In the genomic region with DNA sequence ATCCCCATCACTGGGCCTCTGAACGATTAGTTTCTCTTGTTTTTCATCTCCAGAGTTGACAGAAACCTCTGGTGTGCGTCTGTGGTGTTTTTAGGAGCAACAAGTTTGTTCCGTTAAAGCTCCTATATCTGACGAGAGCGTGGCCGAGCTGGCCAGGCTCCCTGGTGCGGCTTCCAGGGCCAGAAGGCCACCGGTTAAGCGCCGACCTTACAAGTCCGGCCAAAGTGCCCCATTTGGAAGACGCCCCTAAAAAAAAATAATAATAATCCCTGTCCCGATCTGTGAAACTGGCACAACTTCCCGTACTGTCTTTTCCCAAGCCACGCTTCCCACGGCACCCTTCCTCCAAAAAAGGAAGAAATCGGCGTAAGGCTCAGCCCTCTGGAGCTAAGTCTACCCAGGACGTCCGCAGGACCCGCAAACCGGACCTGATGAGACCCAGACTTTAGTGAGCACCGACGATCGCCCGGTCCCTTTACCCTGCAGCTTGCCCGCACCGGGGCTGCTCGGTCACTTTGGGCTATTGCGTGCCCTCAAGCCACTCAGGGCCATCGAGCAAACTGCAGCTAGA, we compare ENCODE assay signal across 8 mouse cellular contexts. TPM values are rescaled to one million over a fixed set of nuclear protein-coding genes. Genes with fewer than 3 reads are reported as not detected.
DNase-seq lines count a peak whose midpoint lies in the region; ATAC-seq and TF ChIP-seq lines count a peak whose summit lies in the region.

No protein-coding gene starts in this region.

- H3K9me3 ChIP-seq in limb, embryonic 15.5 days = no peaks in the 10 kb centered on the region
- H3K9me3 ChIP-seq in neural tube, embryonic 12.5 days = no peaks in the 10 kb centered on the region

- intact Hi-C loops in heart, postnatal 10 days (cut with DNase I) = loop anchor here (2.0 kb wide), 1 partner anchor 44 kb away; no protein-coding TSS in a partner anchor

- H3K27me3 ChIP-seq in limb, embryonic 15.5 days = no peaks in the 10 kb centered on the region
- 0 out of 2 replicates have a peak, but pooled peaks cover 4% of the 10 kb centered on the region for H3K27me3 ChIP-seq in neural tube, embryonic 12.5 days (replicated peaks)

- no peak for TF ChIP-seq CTCF in lung, adult 2 months (IDR thresholded peaks at IDR 0.05; ENCODE audit: insufficient read depth, low read length)

- WGBS in lung, adult 2 months = under 1% methylated on average over 31 of the region's 31 CpGs
- WGBS in limb, embryonic 15.5 days = under 1% methylated on average over 31 of the region's 31 CpGs
- WGBS in neural tube, embryonic 12.5 days = 2% methylated on average over 31 of the region's 31 CpGs

- peak overlapping the region; percentile 79 for H3K4me3 ChIP-seq in lung, adult 2 months (replicated peaks; ENCODE audit: extremely low read depth, low read depth, low read length)
- H3K4me3 ChIP-seq in limb, embryonic 15.5 days = peak overlapping the region; percentile 74
- H3K4me3 ChIP-seq in neural tube, embryonic 12.5 days = peak overlapping the region; percentile 67

- no peak for DNase-seq in lung, adult 2 months
- no peak for DNase-seq in lung, postnatal 10 days
- DNase-seq in adrenal gland, postnatal 36 days = peak; percentile 44 to 52
- peak; percentile 42 to 57 for DNase-seq in heart, postnatal 10 days
- no peak for DNase-seq in layer of hippocampus, adult 11-12 months (ENCODE audit: low spot score)
- no peak for DNase-seq in thymus, postnatal 14 days

- H3K36me3 ChIP-seq in limb, embryonic 15.5 days = no peaks in the 10 kb centered on the region
- no peaks in the 10 kb centered on the region for H3K36me3 ChIP-seq in neural tube, embryonic 12.5 days

- ATAC-seq in limb, embryonic 15.5 days (ENCODE audit: insufficient number of reproducible peaks, low FRiP score, low TSS enrichment, low read depth) = no peak
- ATAC-seq in neural tube, embryonic 12.5 days (ENCODE audit: low FRiP score, low read depth) = no peak; the same call in 1 of the 2 replicates

- TF ChIP-seq POLR2A in lung, adult 2 months (IDR thresholded peaks at IDR 0.05; ENCODE audit: borderline replicate concordance, extremely low read depth, low read depth, low read length) = no peak

- peak overlapping the region; percentile 81 for H3K9ac ChIP-seq in limb, embryonic 15.5 days
- peak overlapping the region; percentile 76 for H3K9ac ChIP-seq in neural tube, embryonic 12.5 days

- peak overlapping the region; percentile 89 for H3K27ac ChIP-seq in limb, embryonic 15.5 days
- H3K27ac ChIP-seq in neural tube, embryonic 12.5 days = no peak overlapping the region

- peak overlapping the region; percentile 87 for H3K4me2 ChIP-seq in limb, embryonic 15.5 days
- H3K4me2 ChIP-seq in neural tube, embryonic 12.5 days (replicated peaks) = peak overlapping the region; percentile 99

- peaks cover 20% of the 10 kb centered on the region for H3K4me1 ChIP-seq in lung, adult 2 months (ENCODE audit: control insufficient read depth, insufficient read depth, low read length)
- peaks cover 42% of the 10 kb centered on the region for H3K4me1 ChIP-seq in limb, embryonic 15.5 days
- H3K4me1 ChIP-seq in neural tube, embryonic 12.5 days = peaks cover 38% of the 10 kb centered on the region

RNA-seq across cellular contexts. Expression of a gene that starts 1.0 kb away (rescaled TPM):
- polyA plus RNA-seq in lung, adult 2 months (2012; rRNA removed) = 66.7 and 97.0 TPM in 2 replicates
- 10 to 100 TPM; 37.5 to 38.2 TPM for total RNA-seq in adrenal gland, postnatal 36 days (2021)
- total RNA-seq in heart, postnatal 10 days (2021) = 100 to 1,000 TPM in 1 of 2 experiments, 10 to 100 TPM in 1; 98.8 to 116 TPM
- 17.3 and 17.8 TPM in 2 replicates for polyA plus RNA-seq in limb, embryonic 15.5 days (2015; fragmentation: Nextera tagmentation; extraction: Ambion mirVana)
- polyA plus RNA-seq in neural tube, embryonic 12.5 days (2016; fragmentation: Nextera tagmentation; extraction: Ambion mirVana) = 11.4 and 13.5 TPM in 2 replicates

Comparison
In these comparisons a context has a peak if more than half of its experiments do, and no peak if none do; other contexts are left out.
1. DNase-seq: peak in adrenal gland, postnatal 36 days (2 of 2) and heart, postnatal 10 days (2 of 2); none in lung, adult 2 months (single experiment), lung, postnatal 10 days (single experiment), layer of hippocampus, adult 11-12 months (single experiment) and thymus, postnatal 14 days (single experiment).
2. Peak in every context shown above with its lines, with median percentiles within 50 percentile points of each other: H3K4me3 ChIP-seq.